Mouse (Mus musculus) liver, adult 2 months (tissue): ENCODE measurements around the gene Stk11ip. TPM values are rescaled to one million over a fixed set of nuclear protein-coding genes. Genes with fewer than 3 reads are reported as not detected.
A peak's percentile ranks its signal among the peaks of the same experiment; 100 is the strongest.

Experiments
- DNase-seq: peaks from one replicate; pipeline ENCODE4 v3.0.0-alpha.2; 2011; ENCODE audit warnings: low read depth, low spot score; ENCODE audit errors: extremely low read depth
- H3K27ac ChIP-seq: fragments of 200-500 bp; replicated peaks from 2 replicates; pipeline ENCODE4 v1.5.1; 2012; ENCODE audit warnings: low read depth, mild to moderate bottlenecking, control low read depth, inconsistent platforms, low read length; ENCODE audit not compliant: insufficient read depth
- H3K27me3 ChIP-seq: fragments of 200-500 bp; 2 replicates; pipeline ENCODE4 v1.6.1; 2012; ENCODE audit warnings: mild to moderate bottlenecking, moderate library complexity, low read length, inconsistent platforms; ENCODE audit not compliant: control insufficient read depth, insufficient read depth
- H3K36me3 ChIP-seq: fragments of 200-500 bp; 2 replicates; pipeline ENCODE4 v1.6.1; 2012; ENCODE audit warnings: low read length, inconsistent platforms; ENCODE audit not compliant: control insufficient read depth, insufficient read depth
- H3K4me1 ChIP-seq: fragments of 200-500 bp; 2 replicates; pipeline ENCODE4 v1.6.1; 2011; ENCODE audit warnings: low read length; ENCODE audit not compliant: control insufficient read depth, insufficient read depth
- H3K4me3 ChIP-seq: fragments of 200-500 bp; 2 replicates; pipeline ENCODE4 v1.5.1; 2011; ENCODE audit warnings: low read depth, mild to moderate bottlenecking, control low read depth, low read length, moderate library complexity; ENCODE audit not compliant: insufficient read depth
- H3K79me2 ChIP-seq: fragments of 200-500 bp; 2 replicates; pipeline ENCODE4 v1.6.1; 2012; ENCODE audit warnings: inconsistent platforms, mild to moderate bottlenecking, low read length, moderate library complexity; ENCODE audit not compliant: control insufficient read depth, insufficient read depth
- H3K9ac ChIP-seq: fragments of 200-500 bp; 2 replicates; pipeline ENCODE4 v1.6.1; 2012; ENCODE audit warnings: low read depth, mild to moderate bottlenecking, control low read depth, inconsistent platforms, low read length
- CTCF ChIP-seq: fragments of 200-500 bp; IDR thresholded peaks from 2 replicates; pipeline ENCODE4 v1.5.1; 2011; ENCODE audit warnings: low read depth, low read length, control low read depth
- POLR2A ChIP-seq: fragments of 200-500 bp; IDR thresholded peaks from 2 replicates; pipeline ENCODE4 v1.6.1; 2011; ENCODE audit warnings: low read length, control low read depth; ENCODE audit not compliant: insufficient read depth; ENCODE audit errors: extremely low read depth
- WGBS: fragments of 180-500 bp; shearing (Covaris S2); methylation state at CpG from one replicate; pipeline ENCODE4 v1.1.7; 2018; 5-methylcytosine and 5-hydroxymethylcytosine counted together
- polyA plus RNA-seq: library from polyadenylated mRNA; depleted of rRNA; stranded (reverse); fragments of >200 nt; gene quantifications from 2 replicates; pipeline ENCODE4 v1.2.3, GENCODE M21; 2012
- total RNA-seq: library from RNA; depleted of rRNA; stranded (reverse); fragments of >200 nt; gene quantifications from 2 replicates; pipeline ENCODE4 v1.2.3, GENCODE M21; 2014

The Stk11ip gene
- total and polyA plus RNA-seq, 2 experiments = 3.3 to 7.8 TPM

DNA sequence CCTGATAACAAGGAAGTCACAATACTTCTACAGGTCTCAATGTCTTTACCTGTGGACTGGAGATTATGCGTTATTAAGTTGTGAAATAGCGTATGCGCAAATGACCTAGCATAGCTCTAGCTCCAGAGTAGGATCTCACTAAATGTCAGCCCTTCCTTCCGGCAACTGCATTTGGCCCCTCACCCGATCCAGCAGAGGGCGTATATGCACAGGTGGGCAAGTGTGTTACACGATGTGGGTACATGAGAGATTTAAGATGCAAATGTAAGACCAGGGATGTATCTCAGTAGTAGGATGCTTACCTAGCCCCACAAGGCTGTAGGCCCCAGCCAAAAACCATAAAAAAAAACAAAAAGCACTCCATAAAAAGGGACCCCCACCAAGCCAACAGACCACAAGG lies 21.9 kb upstream of the Stk11ip start:
- no peaks in the 10 kb centered on the region for H3K36me3 ChIP-seq
- WGBS = 82% methylated on average over 7 of the region's 7 CpGs
- no peaks in the 10 kb centered on the region for H3K4me1 ChIP-seq
- H3K27me3 ChIP-seq = peaks cover 4% of the 10 kb centered on the region; the same call in 1 of the 2 replicates
- H3K27ac ChIP-seq = no peak overlapping the region
- H3K9ac ChIP-seq = no peak overlapping the region
- TF ChIP-seq POLR2A = no peak
- peak; percentile 49 for TF ChIP-seq CTCF
- DNase-seq = no peak
- H3K4me3 ChIP-seq = no peak overlapping the region
- no peaks in the 10 kb centered on the region for H3K79me2 ChIP-seq

DNA sequence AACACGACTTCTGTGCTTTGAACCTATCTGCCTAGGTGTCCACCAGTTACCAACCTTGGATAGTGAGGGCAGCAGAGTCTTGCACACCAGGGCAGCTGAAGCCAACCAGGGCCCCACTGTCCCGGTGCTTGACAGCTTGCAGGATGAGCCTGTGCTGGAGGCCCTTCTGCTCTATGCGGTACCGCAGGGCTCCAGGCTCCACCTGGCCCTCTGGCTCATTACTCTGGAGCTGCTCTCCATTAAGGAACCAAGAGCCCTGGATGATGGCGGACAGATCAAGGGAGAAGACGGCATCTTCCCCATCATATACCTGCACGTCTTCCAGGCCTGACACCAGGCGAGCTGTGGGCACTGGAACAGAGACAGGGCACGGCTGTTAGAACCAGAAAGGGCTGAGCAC lies 19.4 kb upstream of the Stk11ip start:
- no peak for TF ChIP-seq POLR2A
- no peak for TF ChIP-seq CTCF
- no peak overlapping the region for H3K4me3 ChIP-seq
- no peak overlapping the region for H3K27ac ChIP-seq
- no peaks in the 10 kb centered on the region for H3K79me2 ChIP-seq
- H3K4me1 ChIP-seq = no peaks in the 10 kb centered on the region
- H3K27me3 ChIP-seq = peaks cover 21% of the 10 kb centered on the region
- no peak overlapping the region for H3K9ac ChIP-seq
- no peaks in the 10 kb centered on the region for H3K36me3 ChIP-seq
- DNase-seq = no peak
- WGBS = 96% methylated on average over 9 of the region's 9 CpGs

DNA sequence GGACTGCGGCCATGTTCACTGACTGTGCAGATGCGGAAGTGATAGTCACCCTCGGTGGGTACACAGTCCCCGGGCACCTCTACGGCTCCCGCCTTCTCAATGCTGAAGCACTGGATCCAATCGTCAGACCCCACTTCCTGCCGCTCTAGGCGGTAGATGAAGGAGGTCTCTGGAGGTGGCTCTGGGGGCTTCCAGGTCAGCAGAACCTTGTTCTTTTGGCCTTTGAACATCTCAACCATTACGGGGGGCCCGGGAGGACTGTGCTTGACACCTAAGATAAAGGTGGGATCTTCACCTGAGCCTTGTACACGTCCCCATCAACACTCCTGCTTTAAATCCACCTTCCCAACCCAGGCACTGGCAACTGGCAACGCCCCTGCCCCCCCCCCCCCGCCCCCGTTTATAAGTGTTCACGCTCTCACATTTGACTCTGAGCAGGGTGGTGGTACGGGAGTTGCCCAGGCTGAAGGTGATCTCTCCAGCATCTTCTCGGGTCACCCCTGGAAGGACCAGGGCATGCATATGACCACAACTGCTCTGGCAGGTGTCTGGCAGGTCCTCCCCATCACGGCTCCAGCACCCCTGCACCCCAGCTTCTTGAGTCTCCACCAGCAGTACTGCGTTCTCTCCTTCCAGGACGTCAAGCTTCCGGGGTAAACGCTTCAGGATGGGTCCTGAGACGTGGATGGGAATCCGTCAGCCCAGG lies 18.2 kb upstream of the Stk11ip start:
- TF ChIP-seq CTCF (no peak), POLR2A (no peak)
- Histone ChIP-seq H3K4me3 (no peak overlapping the region), H3K79me2 (no peaks in the 10 kb centered on the region), H3K27me3 (peaks cover 25% of the 10 kb centered on the region), H3K36me3 (no peaks in the 10 kb centered on the region), H3K4me1 (no peaks in the 10 kb centered on the region), H3K27ac (no peak overlapping the region), H3K9ac (no peak overlapping the region)
- WGBS = 86% methylated on average over 25 of the region's 25 CpGs
- DNase-seq = no peak

DNA sequence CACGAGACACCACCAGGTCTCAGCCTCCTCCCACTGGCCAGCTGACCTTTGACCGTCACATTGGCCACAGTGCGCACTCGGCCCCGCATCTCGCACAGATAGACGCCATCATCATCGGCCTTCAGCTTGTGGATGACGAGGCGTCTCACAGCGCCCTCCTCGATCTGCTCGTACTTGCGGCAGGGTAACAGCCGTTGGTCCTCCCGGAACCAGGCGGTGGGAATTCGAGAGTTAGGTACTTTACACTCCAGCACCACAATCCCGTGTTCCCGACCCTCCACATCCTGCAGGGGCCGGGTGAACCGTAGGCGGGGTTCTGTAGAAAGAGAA lies 17.7 kb upstream of the Stk11ip start:
- no peak for DNase-seq
- Histone ChIP-seq H3K79me2 (no peaks in the 10 kb centered on the region), H3K27ac (no peak overlapping the region), H3K36me3 (no peaks in the 10 kb centered on the region), H3K4me3 (no peak overlapping the region), H3K9ac (no peak overlapping the region), H3K27me3 (peaks cover 25% of the 10 kb centered on the region), H3K4me1 (no peaks in the 10 kb centered on the region)
- WGBS = 73% methylated on average over 23 of the region's 23 CpGs
- TF ChIP-seq POLR2A (no peak), CTCF (no peak)

DNA sequence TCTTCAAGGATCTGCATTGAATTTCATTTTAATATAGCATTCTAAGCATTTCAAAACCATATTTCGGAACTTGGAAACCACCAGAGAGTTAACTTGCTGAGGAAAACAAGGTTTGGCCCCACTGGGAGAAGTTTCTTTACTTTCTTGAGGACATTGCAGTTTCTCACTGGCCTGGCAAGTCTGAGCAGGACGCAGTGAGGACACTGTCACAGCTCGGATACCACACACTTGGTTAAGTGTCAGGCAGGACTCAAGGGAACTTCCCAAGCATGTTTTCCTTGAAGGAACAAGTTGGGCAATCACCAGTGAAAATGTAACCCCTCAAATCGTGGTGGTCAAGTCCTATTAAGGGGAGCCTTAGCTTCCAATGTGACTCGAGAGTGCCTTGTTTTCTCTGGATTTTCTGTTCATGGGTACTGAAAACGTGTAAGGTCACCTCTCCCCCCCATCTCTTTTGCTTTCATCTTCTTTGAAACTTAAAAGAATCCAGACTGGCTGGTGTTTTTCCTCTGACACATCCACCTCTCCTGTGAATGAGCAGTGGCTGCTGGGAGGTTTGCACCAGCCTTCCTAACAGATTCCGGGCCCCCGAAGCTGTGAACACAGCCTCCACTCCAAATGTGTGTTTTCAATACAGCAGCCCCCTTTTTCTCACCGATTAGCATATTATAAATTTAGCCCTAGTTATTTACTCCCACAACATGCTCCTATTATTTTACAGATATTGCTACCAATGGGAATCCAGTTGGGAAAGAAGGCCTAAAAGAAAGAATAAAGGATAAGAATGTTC lies 16.9 kb upstream of the Stk11ip start:
- WGBS = 73% methylated on average over 9 of the region's 9 CpGs
- DNase-seq = no peak
- Histone ChIP-seq H3K27me3 (peaks cover 28% of the 10 kb centered on the region), H3K36me3 (no peaks in the 10 kb centered on the region), H3K4me3 (no peak overlapping the region), H3K4me1 (no peaks in the 10 kb centered on the region), H3K9ac (no peak overlapping the region), H3K79me2 (no peaks in the 10 kb centered on the region), H3K27ac (no peak overlapping the region)
- no peak for TF ChIP-seq CTCF
- no peak for TF ChIP-seq POLR2A
